Comparison of ENCODE assay signal across 8 mouse cellular contexts in genomic region chr12:102704457-102705198, GRCm38 (mm10). TPM values are rescaled to one million over a fixed set of nuclear protein-coding genes. Genes with fewer than 3 reads are reported as not detected.
A peak's percentile ranks its signal among the peaks of the same experiment; 100 is the strongest.
DNase-seq lines count a peak whose midpoint lies in the region; ATAC-seq lines count a peak whose summit lies in the region.

TSS of gene Itpk1 (minus strand) at chr12:102704930.

- H3K4me1 ChIP-seq in intestine, embryonic 14.5 days (replicated peaks; ENCODE audit: control insufficient read depth, insufficient read depth, low read length): peaks cover 33% of the 10 kb centered on the region
- H3K4me1 ChIP-seq in limb, embryonic 11.5 days (ENCODE audit: control insufficient read depth, insufficient read depth, low read length): peaks cover 7% of the 10 kb centered on the region
- H3K4me1 ChIP-seq in midbrain, embryonic 11.5 days (ENCODE audit: control insufficient read depth, insufficient read depth, low read length): peaks cover 33% of the 10 kb centered on the region

- H3K9ac ChIP-seq in intestine, embryonic 14.5 days (ENCODE audit: low read length): peak within 1 kb of the TSS; percentile 83
- peak within 1 kb of the TSS; percentile 76 for H3K9ac ChIP-seq in limb, embryonic 11.5 days (ENCODE audit: low read length)
- peak within 1 kb of the TSS; percentile 78 for H3K9ac ChIP-seq in midbrain, embryonic 11.5 days (ENCODE audit: low read length)

- peak; percentile 94 for ATAC-seq in intestine, embryonic 14.5 days (replicated peaks; ENCODE audit: low FRiP score, low TSS enrichment, low read depth)
- ATAC-seq in limb, embryonic 11.5 days (ENCODE audit: insufficient number of reproducible peaks, low FRiP score, low TSS enrichment, low read depth): peak; percentile 75
- peak; percentile 90 for ATAC-seq in midbrain, embryonic 11.5 days (ENCODE audit: low FRiP score)

- under 1% methylated on average over 82 of the region's 105 CpGs for WGBS in intestine, embryonic 14.5 days
- WGBS in limb, embryonic 11.5 days: under 1% methylated on average over 70 of the region's 105 CpGs
- under 1% methylated on average over 67 of the region's 105 CpGs for WGBS in midbrain, embryonic 11.5 days

- H3K9me3 ChIP-seq in intestine, embryonic 14.5 days (ENCODE audit: control insufficient read depth, low read length): no peaks in the 10 kb centered on the region
- no peaks in the 10 kb centered on the region for H3K9me3 ChIP-seq in limb, embryonic 11.5 days (ENCODE audit: control insufficient read depth, low read length)
- no peaks in the 10 kb centered on the region for H3K9me3 ChIP-seq in midbrain, embryonic 11.5 days (ENCODE audit: control insufficient read depth, low read length)

- peak within 1 kb of the TSS; percentile 65 for H3K4me3 ChIP-seq in intestine, embryonic 14.5 days (ENCODE audit: low read depth, low read length)
- peak within 1 kb of the TSS; percentile 67 for H3K4me3 ChIP-seq in limb, embryonic 11.5 days (ENCODE audit: low read depth, low read length)
- peak within 1 kb of the TSS; percentile 78 for H3K4me3 ChIP-seq in midbrain, embryonic 11.5 days (ENCODE audit: low read depth, low read length)

- peak within 1 kb of the TSS; percentile 79 for H3K4me2 ChIP-seq in intestine, embryonic 14.5 days (ENCODE audit: low read length)
- peak within 1 kb of the TSS; percentile 93 for H3K4me2 ChIP-seq in limb, embryonic 11.5 days (ENCODE audit: low read depth, severe bottlenecking)
- peak within 1 kb of the TSS; percentile 94 for H3K4me2 ChIP-seq in midbrain, embryonic 11.5 days

- no peaks in the 10 kb centered on the region for H3K36me3 ChIP-seq in intestine, embryonic 14.5 days (ENCODE audit: control insufficient read depth, insufficient read depth, low read length)
- H3K36me3 ChIP-seq in limb, embryonic 11.5 days (ENCODE audit: control insufficient read depth, insufficient read depth, low read length): no peaks in the 10 kb centered on the region
- H3K36me3 ChIP-seq in midbrain, embryonic 11.5 days (ENCODE audit: control insufficient read depth, insufficient read depth, low read length): no peaks in the 10 kb centered on the region

- no peaks in the 10 kb centered on the region for H3K27me3 ChIP-seq in intestine, embryonic 14.5 days (replicated peaks; ENCODE audit: control insufficient read depth, insufficient read depth, low read length)
- H3K27me3 ChIP-seq in limb, embryonic 11.5 days (ENCODE audit: control insufficient read depth, insufficient read depth, low read length): no peaks in the 10 kb centered on the region
- no peaks in the 10 kb centered on the region; the same call in 1 of the 2 replicates for H3K27me3 ChIP-seq in midbrain, embryonic 11.5 days (ENCODE audit: control insufficient read depth, insufficient read depth, low read length)

- peak within 1 kb of the TSS; percentile 84 for H3K27ac ChIP-seq in intestine, embryonic 14.5 days (ENCODE audit: low read depth)
- H3K27ac ChIP-seq in limb, embryonic 11.5 days (replicated peaks; ENCODE audit: low read depth, low read length): 0 out of 2 replicates have a peak within 1 kb of the TSS, but pooled peaks have one; percentile 16
- H3K27ac ChIP-seq in midbrain, embryonic 11.5 days (ENCODE audit: low read depth, low read length): peak within 1 kb of the TSS; percentile 51

- peak; percentile 41 for DNase-seq in gastrocnemius, adult 18-20 months (ENCODE audit: low spot score)
- no peak for DNase-seq in gastrocnemius, adult 8-10 months (ENCODE audit: low spot score in 2 of 2)
- peak; percentile 71 for DNase-seq in cerebellum, adult 9-10 months
- DNase-seq in frontal cortex, adult 2 months (ENCODE audit: extremely low spot score in 1 of 2, low spot score in 1 of 2): peak in 1 of 2 experiments; percentile 43
- DNase-seq in intestine, embryonic 14.5 days (ENCODE audit: low spot score): peak; percentile 83
- peak; percentile 69 for DNase-seq in limb, embryonic 11.5 days (ENCODE audit: low spot score)
- peak; percentile 93 for DNase-seq in midbrain, embryonic 11.5 days (ENCODE audit: low spot score, missing footprints)
- peak; percentile 64 to 71 for DNase-seq in spleen, postnatal 10 days (ENCODE audit: low spot score in 2 of 2)

RNA-seq across cellular contexts. Expression of gene Itpk1, which starts in this region (rescaled TPM):
- 1 to 10 TPM; 6.5 to 7.4 TPM for total RNA-seq in gastrocnemius, adult 18-20 months (2021)
- total RNA-seq in gastrocnemius, adult 8-10 months (2022): 10 to 100 TPM in 1 of 4 experiments, 1 to 10 TPM in 3; 5.7 to 10.4 (median 8.2) TPM
- 45.0 and 46.4 TPM in 2 replicates for polyA plus RNA-seq in frontal cortex, adult 2 months (2012; rRNA removed)
- polyA plus RNA-seq in intestine, embryonic 14.5 days (2014; fragmentation: Nextera tagmentation; extraction: Ambion mirVana): 25.7 and 31.5 TPM in 2 replicates
- polyA plus RNA-seq in limb, embryonic 11.5 days (2014; fragmentation: Nextera tagmentation; extraction: Ambion mirVana): 7.4 and 7.7 TPM in 2 replicates
- polyA plus RNA-seq in midbrain, embryonic 11.5 days (2014; fragmentation: Nextera tagmentation; extraction: Ambion mirVana): 11.6 and 14.2 TPM in 2 replicates

Comparison
In these comparisons a context has a peak if more than half of its experiments do, and no peak if none do; other contexts are left out.
1. DNase-seq: peak in gastrocnemius, adult 18-20 months (single experiment), cerebellum, adult 9-10 months (single experiment), intestine, embryonic 14.5 days (single experiment), limb, embryonic 11.5 days (single experiment), midbrain, embryonic 11.5 days (single experiment) and spleen, postnatal 10 days (2 of 2); none in gastrocnemius, adult 8-10 months (0 of 2).
2. H3K27ac ChIP-seq: peak in every context shown above with its lines; median percentile 84 in intestine, embryonic 14.5 days; 51 in midbrain, embryonic 11.5 days; 16 in limb, embryonic 11.5 days.
3. Peak in every context shown above with its lines, with median percentiles within 50 percentile points of each other: ATAC-seq, H3K4me2 ChIP-seq, H3K4me3 ChIP-seq and H3K9ac ChIP-seq.